Mouse (Mus musculus): ENCODE measurements at regions not wholly inside any gene's neighbourhood (a gene's known extent, or its start where the extent isn't known, plus 50 kb on each side); places are given as distances from the start of the nearest gene placed in this dataset.

- DNase-seq = no peak
Observed at GRCm38 (mm10) chr8:89404287-89404686, 360.3 kb upstream of the Sall1 start.

- no peak for DNase-seq
Observed at GRCm38 (mm10) chr8:89396673-89397072, 352.7 kb upstream of the Sall1 start.

GRCm38 (mm10) chr8:89392749-89393148 is 348.8 kb upstream of the Sall1 start:
- no peak for DNase-seq

- no peak for DNase-seq
Observed at GRCm38 (mm10) chr8:89388761-89389160, 344.8 kb upstream of the Sall1 start.

- no peak for DNase-seq
Observed at GRCm38 (mm10) chr8:89387295-89387694, 343.3 kb upstream of the Sall1 start.

- DNase-seq = no peak
Observed at GRCm38 (mm10) chr8:89385028-89385427, 341.1 kb upstream of the Sall1 start.

- DNase-seq = no peak
Observed at GRCm38 (mm10) chr8:89383781-89384180, 339.8 kb upstream of the Sall1 start.

- no peak for DNase-seq
Observed at GRCm38 (mm10) chr8:89382538-89383380, 338.8 kb upstream of the Sall1 start.

GRCm38 (mm10) chr8:89380436-89380835 is 336.5 kb upstream of the Sall1 start:
- no peak for DNase-seq

- DNase-seq = no peak
Observed at GRCm38 (mm10) chr8:89372761-89373160, 328.8 kb upstream of the Sall1 start.

GRCm38 (mm10) chr8:89371773-89372132 is 327.8 kb upstream of the Sall1 start:
- no peak for DNase-seq

- DNase-seq = no peak
Observed at GRCm38 (mm10) chr8:89370816-89371772, 327.1 kb upstream of the Sall1 start.

- DNase-seq = no peak
Observed at GRCm38 (mm10) chr8:89365430-89365829, 321.5 kb upstream of the Sall1 start.

- no peak for DNase-seq
Observed at GRCm38 (mm10) chr8:89358411-89358810, 314.4 kb upstream of the Sall1 start.

- no peak for DNase-seq
Observed at GRCm38 (mm10) chr8:89345547-89345946, 301.6 kb upstream of the Sall1 start.

GRCm38 (mm10) chr8:89341686-89342085 is 297.7 kb upstream of the Sall1 start:
- no peak for DNase-seq

- no peak for DNase-seq
Observed at GRCm38 (mm10) chr8:89335416-89335815, 291.5 kb upstream of the Sall1 start.

- no peak for DNase-seq
Observed at GRCm38 (mm10) chr8:89325751-89326351, 281.9 kb upstream of the Sall1 start.

- DNase-seq = no peak
Observed at GRCm38 (mm10) chr8:89325248-89325645, 281.3 kb upstream of the Sall1 start.

- DNase-seq = no peak
Observed at GRCm38 (mm10) chr8:89324462-89325247, 280.7 kb upstream of the Sall1 start.

- no peak for DNase-seq
Observed at GRCm38 (mm10) chr8:89317514-89318289, 273.7 kb upstream of the Sall1 start.

Data from thymus, postnatal 25 days (tissue).